Mouse (Mus musculus) kidney, adult 8-10 months (tissue): ENCODE measurements at regions not wholly inside any gene's neighbourhood (a gene's known extent, or its start where the extent isn't known, plus 50 kb on each side); places are given as distances from the start of the nearest gene placed in this dataset.

Source experiments
- DNase-seq, 2 experiments: peaks; one replicate each; pipeline ENCODE4 v3.0.0; 2022

DNA sequence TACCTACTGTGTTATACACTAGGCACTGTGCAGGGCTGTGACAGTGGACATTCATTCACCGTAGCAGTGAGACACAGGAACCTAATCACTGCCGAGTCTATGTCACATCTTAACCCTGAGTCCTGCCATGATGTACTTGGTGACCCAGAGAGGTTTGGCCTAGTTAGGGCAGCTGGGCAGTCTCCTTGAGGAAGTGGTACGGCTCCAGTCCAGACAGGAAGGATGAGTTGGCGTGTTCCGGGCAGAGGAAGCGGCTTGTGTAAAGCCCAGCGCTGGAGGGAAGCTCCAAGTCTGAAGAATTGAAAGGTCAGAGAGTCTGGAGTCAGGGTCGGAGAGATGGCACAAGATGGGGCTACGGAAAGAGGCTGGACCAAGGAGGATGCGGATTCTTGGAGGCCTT, 99.4 kb upstream of the Smim15 start:
- DNase-seq = no peak

DNA sequence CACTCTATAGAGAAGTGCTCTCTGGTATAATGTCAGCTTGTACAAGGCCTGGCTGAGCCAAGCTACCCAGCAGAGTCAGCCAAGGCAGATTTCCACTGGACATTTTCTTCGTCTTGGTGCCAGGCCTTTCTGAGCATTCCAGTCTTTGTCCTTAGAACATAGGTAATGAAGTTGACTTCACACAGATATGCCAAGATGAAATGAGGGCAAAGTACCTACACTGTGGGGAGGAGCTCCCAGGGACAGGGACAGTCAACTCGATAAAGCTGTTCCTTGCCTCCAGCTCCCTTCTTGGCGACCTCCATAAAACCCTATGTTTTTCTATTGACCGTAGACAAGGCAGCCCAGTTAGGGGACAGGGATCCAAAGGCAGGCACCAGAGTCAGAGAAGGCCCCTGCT, 101.3 kb upstream of the Smim15 start:
- DNase-seq = peak in 1 of 2 experiments; percentile 31

DNA sequence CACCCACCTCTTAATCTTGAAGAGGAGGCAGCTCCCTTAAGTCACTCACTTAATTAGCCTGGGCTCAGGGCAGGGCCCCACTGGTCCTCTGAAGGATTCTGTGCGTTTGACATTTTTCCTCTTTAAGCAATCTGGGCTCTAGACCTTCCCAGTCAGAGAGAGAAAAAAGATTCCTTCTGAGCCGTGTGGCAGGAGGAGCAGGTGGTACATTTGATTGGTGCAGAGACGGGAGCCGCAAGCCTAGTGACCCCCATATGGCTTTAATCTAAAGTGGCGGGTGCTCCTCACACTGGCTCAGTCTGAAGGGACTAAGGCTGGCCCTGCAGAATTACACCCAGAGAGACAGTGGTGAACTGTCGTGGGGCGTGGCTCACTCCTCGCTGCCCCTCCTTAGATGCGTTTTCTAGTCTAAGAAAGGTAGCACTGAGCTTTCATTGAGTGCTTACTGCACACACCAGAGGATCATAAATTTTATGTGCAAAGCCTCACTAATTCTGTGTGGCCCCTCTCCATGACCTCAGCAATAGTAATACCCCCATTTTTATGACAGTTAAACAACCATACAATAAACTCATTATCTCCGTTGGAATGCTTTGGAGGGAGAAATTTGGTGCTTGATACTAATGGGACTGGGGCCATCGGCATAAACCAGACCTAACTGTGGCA, 101.8 kb upstream of the Smim15 start:
- DNase-seq = no peak

DNA sequence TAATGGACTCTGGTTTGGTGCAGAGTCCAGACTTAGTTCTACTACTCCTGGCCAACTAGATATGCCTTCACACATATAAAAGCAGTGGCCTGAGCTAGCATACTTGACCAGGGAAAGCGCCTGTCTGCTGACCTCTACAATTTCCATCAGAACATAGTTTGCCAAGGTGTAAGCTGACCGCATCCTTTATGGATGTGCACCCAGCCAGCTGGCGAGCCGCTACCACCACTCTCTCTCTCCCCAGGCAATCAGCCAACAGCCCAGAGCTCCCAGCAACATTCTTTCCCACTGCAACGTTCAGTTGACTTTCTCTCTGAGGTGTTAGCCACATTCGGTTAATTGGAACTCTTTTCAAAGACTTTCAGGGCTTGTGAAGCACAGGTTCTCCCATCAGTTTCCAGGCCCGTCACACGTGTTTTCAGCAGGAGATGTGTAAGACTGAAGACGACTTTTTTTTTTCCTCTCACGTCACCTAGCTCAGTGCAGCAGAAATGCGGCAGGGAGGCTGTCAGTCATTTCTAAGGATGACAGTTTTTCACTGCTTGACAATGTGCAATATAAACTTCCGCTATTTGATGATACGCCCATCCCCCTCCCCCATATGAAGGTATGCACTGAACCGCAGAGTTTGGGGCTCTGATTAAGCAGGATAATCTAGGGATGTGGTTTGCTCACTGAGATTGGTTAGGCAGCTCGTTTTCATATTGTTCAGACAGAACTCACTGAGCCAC, 104.2 kb upstream of the Smim15 start:
- no peak for DNase-seq

DNA sequence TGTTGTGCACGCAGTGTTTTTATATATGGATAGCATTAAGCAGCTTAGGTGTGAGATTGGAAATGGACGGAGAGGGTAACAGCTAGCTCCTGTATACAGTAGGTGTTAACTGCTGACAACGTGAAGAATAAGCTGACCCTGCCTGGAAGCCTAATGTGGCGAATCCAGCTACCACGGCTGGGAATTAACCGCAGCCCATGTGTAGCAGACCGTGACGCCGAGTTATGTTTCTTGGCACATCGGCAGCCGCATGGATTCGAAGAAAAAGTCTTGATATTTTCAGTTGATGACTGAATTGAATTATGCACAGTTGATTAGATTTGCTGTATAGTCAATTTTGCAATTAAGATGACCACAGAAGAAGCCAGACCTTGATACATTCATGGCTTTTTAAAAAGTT, 108.6 kb upstream of the Smim15 start:
- peak in 1 of 2 experiments; percentile 21 for DNase-seq

DNA sequence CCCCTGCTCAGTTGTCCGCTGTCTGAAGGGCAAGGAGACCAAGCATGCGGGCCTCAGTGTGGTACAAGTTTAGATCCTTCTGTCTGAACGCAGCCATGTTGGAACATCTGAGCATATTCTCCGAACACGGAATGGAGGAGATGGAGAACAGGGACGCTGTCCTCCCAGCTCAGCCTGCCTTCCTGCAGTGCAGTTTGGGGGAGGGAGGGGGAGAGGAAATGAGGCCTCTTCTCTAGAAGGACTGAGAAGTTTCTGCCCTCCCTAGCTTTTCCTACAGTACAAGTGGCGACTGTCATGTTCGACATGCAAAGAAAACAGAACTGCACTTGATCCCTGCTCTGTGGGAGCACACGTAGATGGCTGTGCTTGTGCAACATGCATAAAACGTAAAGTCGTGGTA, 109.6 kb upstream of the Smim15 start:
- DNase-seq = no peak

DNA sequence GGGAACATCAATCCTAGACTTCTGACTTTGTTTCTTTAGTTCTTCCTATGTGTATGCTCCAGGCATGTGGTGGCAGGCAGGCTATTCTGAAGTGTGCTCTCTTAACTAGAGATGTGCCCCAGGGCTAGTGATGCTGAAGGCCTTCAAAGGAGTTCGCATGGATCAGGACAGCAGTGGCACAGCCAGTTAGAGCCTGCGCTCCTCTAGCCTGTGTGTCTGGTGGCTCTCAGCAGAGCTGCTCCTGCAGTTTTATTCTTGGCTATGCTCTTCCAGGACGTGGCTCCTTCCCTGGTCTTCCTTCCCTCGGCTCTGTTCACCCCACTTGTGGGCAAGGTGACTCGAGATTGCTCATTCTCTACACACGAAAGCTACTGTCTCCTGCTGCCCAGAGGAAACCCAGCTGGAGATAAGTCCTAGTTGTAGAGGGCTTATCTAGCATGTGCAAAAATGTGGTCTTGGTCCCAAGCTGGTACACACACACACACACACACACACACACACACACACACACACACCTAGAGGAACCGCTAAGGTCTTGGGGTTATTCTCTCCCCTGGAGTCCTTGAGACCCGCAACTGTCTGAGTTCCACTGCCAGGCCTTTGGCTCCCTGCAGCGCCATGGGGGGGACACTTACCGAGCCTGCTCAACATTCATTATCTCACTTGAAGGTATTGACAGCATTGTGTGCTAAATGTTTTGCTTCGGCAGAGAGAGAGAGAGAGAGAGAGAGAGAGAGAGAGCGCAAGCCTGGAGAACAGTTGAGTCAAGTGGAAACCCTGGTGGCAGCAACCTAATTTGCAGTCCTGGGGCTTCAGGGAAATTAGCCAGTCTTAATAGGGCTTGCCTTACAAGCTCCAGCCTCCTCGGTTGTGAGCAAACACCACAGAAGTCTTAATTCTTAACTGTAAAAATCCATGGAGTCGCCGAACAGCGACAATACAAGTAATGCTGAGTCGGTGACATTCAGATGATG, 110.4 kb upstream of the Smim15 start:
- DNase-seq = no peak

DNA sequence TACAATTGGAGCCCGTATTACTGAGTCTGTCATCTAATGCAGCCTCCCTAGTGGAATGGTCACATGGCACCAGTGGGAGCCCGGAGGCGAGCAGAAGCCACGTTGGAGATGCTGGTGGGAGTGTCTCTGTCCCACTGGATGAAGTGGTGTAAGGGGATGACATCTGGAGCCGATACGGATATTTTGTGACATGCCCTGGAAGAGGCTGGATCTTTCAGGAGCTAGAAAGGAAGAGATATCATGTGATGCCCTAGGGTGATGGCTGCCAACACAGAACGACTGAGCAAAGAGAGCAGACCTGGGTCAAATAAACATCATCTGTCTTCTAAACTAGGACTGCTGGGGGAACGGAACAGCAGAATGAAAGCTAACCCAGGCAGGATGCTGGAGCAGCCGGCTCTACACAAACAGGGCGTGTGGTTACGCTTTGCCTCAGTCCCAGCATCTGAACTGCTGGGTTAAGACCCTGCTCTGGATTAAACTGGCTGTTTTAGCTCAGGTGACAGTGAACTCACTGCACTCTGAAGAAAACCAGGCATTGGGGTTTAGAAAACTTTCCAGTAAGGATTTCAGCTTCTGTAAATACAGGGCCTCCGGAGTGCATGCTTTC, 111.7 kb upstream of the Smim15 start:
- no peak for DNase-seq

DNA sequence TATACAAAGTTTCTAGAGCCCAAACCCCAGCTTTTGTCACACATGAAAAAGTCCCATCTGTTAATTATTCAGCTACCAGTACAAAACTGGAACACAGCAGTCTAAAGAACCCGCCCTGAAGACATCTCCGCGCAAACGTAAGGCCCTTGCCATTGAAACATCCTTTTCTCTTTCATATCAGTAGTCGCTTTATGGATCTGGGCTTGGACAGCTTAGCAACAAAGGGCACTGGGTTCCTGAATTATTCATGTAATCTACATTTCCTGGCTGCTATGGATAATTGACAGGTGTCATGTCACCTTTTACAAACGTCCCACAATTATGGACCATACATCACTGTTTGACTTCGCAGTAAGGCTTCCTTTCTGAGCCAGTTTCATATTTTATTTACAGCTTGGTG, 113.0 kb upstream of the Smim15 start:
- DNase-seq = no peak

DNA sequence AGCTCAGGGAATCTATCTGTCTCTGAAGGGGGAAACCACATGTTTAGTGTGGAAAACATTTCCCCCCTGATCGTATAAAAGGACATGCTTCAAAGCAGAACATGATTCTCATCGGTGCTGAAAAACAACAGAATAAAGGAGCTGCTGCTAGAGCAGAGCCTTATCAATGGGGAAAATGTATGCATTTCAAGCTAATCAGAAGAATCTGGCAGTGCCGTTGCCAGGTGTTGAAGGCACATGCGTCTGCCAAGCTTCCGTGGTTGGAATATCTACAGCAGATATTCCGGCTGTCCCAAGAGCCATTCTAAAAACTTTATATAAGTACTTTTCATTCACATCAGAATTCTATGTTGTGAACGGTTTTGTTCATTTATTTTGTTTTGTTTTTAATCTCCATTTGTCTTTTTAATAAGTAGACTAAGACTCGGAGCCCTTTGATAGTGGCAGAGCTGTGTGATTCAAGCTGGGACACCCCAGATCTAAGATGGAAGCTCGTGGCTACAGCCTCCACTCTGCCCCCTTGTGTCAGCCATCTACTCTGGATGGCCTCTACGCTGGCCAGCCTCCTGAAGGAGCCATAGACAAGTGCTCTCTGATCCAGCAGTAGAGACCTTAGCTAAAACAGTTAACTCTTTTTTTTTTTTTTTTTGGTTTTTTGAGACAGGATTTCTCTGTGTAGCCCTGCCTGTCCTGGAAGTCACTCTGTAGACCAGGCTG, 116.6 kb upstream of the Smim15 start:
- no peak for DNase-seq

DNA sequence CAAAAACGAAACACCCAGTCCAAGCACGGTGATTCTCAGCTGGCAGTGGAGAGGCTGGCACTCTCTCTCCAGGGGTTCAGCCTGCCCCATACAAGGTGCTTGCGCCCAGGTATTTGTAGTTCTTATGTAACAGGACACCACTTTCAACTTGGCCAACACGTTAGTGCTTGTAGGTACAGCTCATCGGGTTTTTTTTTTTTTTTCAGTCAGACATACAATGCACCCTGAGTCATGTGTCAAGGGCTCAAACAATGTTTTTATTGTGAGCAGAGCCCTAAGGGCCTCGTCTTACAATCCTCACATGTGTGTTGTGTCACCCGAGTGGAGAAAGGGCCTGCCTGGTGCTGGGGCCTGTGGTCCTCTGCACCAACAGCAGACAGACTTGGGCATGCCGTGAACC, 118.8 kb upstream of the Smim15 start:
- DNase-seq = no peak

DNA sequence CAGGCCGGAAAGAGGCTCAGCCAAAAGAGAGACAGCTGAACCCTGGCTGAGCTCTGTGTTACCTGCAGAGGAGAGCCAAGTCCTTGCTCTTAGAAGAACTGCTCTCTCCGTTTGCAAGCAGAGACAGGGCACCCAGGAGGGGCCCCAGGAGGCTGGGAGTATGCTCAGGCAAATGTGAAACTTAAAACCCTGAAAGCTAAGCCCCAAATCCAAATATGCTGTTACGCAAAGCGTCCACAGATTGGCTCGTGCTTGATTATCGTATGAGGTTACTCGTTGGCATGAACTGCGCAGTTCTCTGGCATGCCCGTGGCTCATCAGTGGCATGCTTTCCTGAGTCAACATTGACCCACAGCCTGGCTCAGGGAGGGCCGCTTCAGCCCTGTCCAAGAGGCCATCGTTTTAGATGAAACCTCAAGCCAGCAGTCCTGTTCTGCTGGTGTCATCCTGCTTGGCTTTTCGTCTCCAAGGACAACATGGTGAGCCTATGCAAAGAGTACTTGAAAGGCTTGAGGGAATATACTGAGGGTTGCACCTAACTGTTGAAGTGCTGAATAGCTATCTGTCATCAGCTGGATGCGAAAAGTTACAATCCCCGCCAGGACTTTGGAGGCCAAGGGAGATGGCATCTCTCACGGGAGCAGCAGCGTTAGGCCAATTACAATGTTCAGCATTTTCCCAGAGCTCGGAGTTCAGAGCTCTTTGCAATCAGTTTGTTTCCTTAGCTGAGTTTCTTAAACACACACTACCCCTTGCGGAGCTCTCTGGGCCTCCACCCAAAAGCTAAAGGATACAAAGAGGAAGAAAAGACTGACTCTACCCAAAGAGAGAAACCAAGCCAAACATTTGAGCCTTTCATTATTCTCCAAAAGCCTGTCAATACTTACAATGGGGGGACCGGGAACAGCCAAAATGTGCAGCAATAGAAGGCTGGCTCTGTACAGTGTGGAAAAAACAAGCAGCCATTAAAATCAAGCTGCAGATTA, 120.8 kb upstream of the Smim15 start:
- no peak for DNase-seq

DNA sequence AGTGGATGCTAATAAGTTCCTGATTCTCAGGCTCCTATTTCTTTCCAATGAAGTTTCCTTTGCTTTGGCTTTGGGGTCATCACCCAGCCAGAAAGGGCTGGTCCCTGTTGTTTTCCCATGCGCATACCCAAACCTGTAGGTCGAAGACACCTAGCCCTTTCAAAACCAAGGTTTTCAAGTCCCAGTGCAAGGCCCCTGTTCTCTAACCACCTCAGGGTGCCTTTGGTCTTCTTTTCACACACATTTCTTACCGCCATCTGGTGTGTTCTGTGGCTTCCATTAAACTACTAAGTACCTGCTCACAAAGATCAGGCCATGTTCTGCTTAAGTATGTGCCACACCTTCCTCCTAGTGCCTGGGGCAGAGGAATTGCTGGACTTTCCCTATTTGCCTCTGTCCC, 124.8 kb upstream of the Smim15 start:
- DNase-seq = no peak

DNA sequence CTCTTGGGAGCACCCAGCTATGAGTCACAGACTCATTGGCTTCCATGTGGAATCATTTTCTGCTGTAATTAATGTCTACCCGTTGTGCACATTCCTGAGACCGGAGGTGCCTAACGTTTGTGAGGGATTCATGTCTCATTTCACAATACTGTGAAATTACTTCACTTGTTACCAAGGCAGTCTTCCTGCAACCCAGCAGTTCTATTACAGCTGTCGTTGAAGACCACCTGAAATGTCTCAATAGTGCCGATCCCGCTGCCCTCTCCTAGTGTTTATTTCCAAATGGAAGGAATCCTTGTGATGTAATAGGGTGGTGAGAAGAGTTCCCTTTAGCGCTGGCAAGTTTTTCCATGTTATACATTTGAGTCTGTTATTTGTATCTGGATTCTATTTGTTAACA, 125.8 kb upstream of the Smim15 start:
- no peak for DNase-seq

DNA sequence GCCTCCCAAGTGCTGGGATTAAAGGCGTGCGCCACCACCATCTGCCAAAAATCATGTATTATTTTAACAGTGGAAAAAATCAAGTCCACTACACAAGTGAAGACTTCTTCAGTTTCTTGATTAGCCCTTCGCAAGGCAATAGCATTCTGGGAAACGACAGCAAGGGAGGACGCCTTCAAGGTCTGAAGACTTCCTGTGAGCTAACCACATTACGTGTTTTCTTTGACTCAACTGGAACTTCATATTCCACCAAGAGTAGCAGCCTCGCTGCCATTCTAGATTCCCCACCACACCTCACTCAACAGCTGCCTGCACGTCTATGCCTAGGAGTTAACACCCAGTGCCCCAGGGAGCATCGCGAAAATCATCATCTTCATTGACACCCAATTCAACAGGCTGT, 126.2 kb upstream of the Smim15 start:
- DNase-seq = no peak

DNA sequence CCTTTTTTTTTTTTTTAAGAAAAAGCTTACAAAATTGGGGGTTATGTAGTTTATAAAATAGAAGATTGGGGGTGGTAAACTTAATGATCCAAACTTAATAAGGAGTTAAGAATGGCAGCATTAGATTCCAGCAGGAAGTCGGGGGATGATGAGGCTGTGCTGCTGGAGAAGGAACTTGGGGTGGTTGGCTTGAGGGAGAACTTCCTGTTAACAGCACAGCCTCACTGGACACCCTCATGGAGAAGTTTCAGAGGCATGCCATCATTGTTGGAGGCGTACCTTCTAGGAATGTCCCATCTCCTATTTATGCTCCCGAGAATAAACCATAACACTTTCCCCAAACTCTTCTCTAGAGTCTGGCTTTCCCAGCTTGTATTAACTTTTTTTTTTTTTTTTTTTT, 126.7 kb upstream of the Smim15 start:
- DNase-seq = no peak

DNA sequence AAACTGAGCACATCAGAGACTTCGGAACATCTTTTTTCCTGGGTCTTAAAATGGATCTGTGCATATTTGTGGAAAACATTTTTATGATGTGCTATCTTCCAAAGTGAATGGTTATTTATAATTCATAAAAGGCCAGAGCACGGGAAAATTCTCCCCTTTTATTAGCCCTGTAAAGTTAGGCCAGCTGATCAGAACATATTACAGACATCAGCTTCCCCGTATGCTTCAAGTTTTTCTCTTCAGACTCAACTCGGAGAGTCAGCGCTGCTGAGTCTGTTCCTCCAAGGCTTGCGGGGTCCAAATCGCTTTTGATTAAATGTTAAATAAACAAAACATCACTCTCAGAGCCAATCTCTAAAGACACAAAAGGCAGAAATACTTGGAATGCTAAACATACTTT, 134.1 kb upstream of the Smim15 start:
- no peak for DNase-seq

DNA sequence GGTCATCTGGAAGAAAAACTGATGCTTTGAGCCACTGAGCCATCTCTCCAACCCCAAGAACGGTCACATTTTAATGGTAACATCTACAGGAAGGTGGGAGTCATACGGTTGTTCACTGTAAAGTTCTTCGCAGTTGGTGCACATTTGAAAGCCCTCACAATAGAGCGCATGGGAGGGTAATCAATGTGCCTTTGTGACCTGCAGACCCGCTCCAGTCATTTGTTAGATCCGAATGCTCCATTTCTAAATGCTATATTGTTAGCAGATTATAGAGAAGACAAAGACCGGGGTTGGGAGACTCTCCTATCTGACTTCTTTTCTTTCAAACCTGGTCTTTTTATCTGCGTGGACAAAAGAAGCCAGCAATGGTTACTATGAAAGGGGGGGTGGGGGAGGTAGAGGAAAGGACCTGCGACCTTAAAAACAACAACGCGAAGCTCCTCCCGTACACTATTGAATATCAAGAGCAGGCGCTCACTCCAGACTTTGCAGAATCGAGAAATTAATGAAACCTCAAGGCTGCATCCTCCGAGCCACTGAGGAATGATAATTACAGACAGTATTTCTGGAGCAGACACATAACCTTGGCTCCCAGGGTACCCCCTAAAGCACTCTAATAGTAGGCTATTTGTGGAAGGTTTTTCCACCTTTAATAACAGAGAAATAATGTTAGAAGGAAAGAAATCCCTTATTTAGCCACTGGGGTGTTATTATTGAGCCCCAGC, 134.7 kb upstream of the Smim15 start:
- DNase-seq = no peak

DNA sequence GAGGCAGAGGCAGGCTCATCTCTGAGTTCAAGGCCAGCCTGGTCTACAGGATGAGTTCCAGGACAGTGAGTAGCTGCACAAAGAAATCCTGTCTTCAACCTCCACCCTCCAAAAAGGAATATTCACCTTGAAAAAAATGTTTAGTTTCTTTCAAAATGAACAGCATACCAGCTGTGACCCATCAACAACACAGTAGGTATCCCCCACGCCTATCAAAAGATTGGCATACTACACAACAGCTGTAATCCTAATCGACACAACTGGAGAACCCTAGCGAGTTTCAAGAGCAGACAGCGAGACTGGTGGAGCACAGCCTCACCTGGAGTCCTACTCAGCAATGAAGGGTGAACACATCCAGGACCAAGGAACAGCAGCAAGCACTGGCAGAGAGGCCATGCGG, 136.3 kb upstream of the Smim15 start:
- DNase-seq = no peak

DNA sequence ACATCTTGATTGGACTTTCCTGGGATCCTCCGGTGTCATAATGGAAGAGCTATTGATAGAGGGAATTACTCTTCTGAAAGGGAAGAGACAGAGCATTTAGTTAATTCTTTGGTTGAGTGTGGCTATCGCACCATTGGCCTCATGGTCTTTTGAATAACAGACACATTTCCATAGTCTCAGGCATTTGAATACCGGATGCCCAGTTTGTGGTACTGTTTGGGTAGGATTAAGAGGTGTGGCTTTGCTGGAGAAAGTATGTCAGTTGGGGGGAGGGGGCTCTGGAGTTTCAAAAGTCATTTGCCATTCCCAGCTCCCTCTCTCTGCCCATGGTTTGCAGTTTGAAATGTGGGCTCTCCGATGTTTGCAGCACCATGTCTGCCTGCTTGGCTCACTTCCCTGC, 139.4 kb upstream of the Smim15 start:
- no peak for DNase-seq
